Mouse (Mus musculus): ENCODE measurements around the gene Olfr482. TPM values are rescaled to one million over a fixed set of nuclear protein-coding genes. Genes with fewer than 3 reads are reported as not detected.

Olfr482 gene
- 1 to 10 TPM; 1.1 to 1.5 TPM for total RNA-seq (2021)
- long read RNA-seq, experiment 1: 0 reads
- long read RNA-seq, experiment 2: 0 reads

- no peak for DNase-seq
Observed at GRCm38 (mm10) chr7:108097486-108097885, at the start of gene Olfr482. TSS of gene Olfr482 (minus strand) at chr7:108097586.

GRCm38 (mm10) chr7:108127349-108127748, 30.0 kb upstream of the Olfr482 start, which contains the start of gene Olfr484:
TSS of gene Olfr484 (minus strand) at chr7:108127449.
- no peak for DNase-seq

GRCm38 (mm10) chr7:108121416-108121815, 24.0 kb upstream of the Olfr482 start:
- DNase-seq: no peak

- no peak for DNase-seq
Observed at GRCm38 (mm10) chr7:108120681-108121080, 23.3 kb upstream of the Olfr482 start.

- no peak for DNase-seq
Observed at GRCm38 (mm10) chr7:108100549-108100948, 3.2 kb upstream of the Olfr482 start, which contains the start of gene Olfr483. TSS of gene Olfr483 (plus strand) at chr7:108100849.

- DNase-seq: no peak
Observed at GRCm38 (mm10) chr7:108079555-108079954, 17.8 kb downstream of the Olfr482 start, which contains the start of gene Olfr481. TSS of gene Olfr481 (plus strand) at chr7:108079855.

- DNase-seq: no peak
Observed at GRCm38 (mm10) chr7:108067246-108067645, 30.1 kb downstream of the Olfr482 start, which contains the start of gene Olfr480. TSS of gene Olfr480 (minus strand) at chr7:108067346.

GRCm38 (mm10) chr7:108050393-108050792, 47.0 kb downstream of the Olfr482 start, which contains the start of gene Olfr479:
TSS of gene Olfr479 (plus strand) at chr7:108050693.
- no peak for DNase-seq

Other genes starting within 250 kb of the Olfr482 start
- not detected for gene Olfr472, start 199.7 kb downstream of the Olfr482 start, total RNA-seq (2021)
- not detected for gene Olfr473, start 167.1 kb downstream of the Olfr482 start, total RNA-seq (2021)
- not detected for gene Olfr474, start 142.9 kb downstream of the Olfr482 start, total RNA-seq (2021)
- not detected for gene Olfr476, start 132.8 kb downstream of the Olfr482 start, total RNA-seq (2021)
- gene Olfr477, start 110.9 kb downstream of the Olfr482 start, total RNA-seq (2021): not detected
- gene Olfr478, start 63.6 kb downstream of the Olfr482 start, total RNA-seq (2021): not detected
- not detected for gene Olfr479, start 46.9 kb downstream of the Olfr482 start, total RNA-seq (2021)
- gene Olfr480, start 30.2 kb downstream of the Olfr482 start, total RNA-seq (2021): not detected
- gene Olfr481, start 17.7 kb downstream of the Olfr482 start, total RNA-seq (2021): not detected
- gene Olfr483, start 3.3 kb upstream of the Olfr482 start, total RNA-seq (2021): not detected
- not detected for gene Olfr484, start 29.9 kb upstream of the Olfr482 start, total RNA-seq (2021)
- not detected for gene Olfr485, start 62.3 kb upstream of the Olfr482 start, total RNA-seq (2021)
- not detected for gene Olfr486, start 75.2 kb upstream of the Olfr482 start, total RNA-seq (2021)
- not detected for gene Olfr487, start 117.0 kb upstream of the Olfr482 start, total RNA-seq (2021)
- gene Olfr488, start 160.8 kb upstream of the Olfr482 start, total RNA-seq (2021): not detected
- gene Olfr490, start 191.3 kb upstream of the Olfr482 start, total RNA-seq (2021): not detected
- not detected for gene Olfr491, start 215.9 kb upstream of the Olfr482 start, total RNA-seq (2021)
- gene Olfr492, start 226.1 kb upstream of the Olfr482 start, total RNA-seq (2021): not detected
- gene Olfr493, start 249.4 kb upstream of the Olfr482 start, total RNA-seq (2021): not detected